Mouse (Mus musculus) bone marrow, adult 2 months (tissue): ENCODE data around the gene Jarid2.

Experiments used
- CTCF ChIP-seq: fragments of 200-500 bp; IDR thresholded peaks from 2 replicates; pipeline ENCODE4 v1.5.1; 2011; ENCODE audit warnings: low read length, control low read depth; ENCODE audit not compliant: control insufficient read depth, insufficient read depth
- POLR2A ChIP-seq: fragments of 200-500 bp; IDR thresholded peaks from 2 replicates; pipeline ENCODE4 v1.6.1; 2011; ENCODE audit warnings: low read depth, mild to moderate bottlenecking, control low read depth, low read length, borderline replicate concordance; ENCODE audit not compliant: control insufficient read depth

- TF ChIP-seq POLR2A (no peak), CTCF (no peak)
Measured at GRCm38 (mm10) chr13:44737297-44737696, 8.0 kb downstream of the Jarid2 start.
